Mouse (Mus musculus): ENCODE data around the gene Dexi. TPM values are rescaled to one million over a fixed set of nuclear protein-coding genes. Genes with fewer than 3 reads are reported as not detected.
A peak's percentile ranks its signal among the peaks of the same experiment; 100 is the strongest.

Gene Dexi
- polyA plus RNA-seq, 1 experiment: 18.1 TPM

GRCm38 (mm10) chr16:10542266-10542665, 588 bp downstream of the Dexi start:
- H3K4me1 ChIP-seq (ENCODE audit: control insufficient read depth, insufficient read depth, low read length): peaks cover 17% of the 10 kb centered on the region
- H3K27ac ChIP-seq (ENCODE audit: insufficient read depth, low read depth, low read length): no peak overlapping the region

GRCm38 (mm10) chr16:10541598-10541930, 1.3 kb downstream of the Dexi start:
- TF ChIP-seq CTCF (IDR thresholded peaks at IDR 0.05; ENCODE audit: low read depth, low read length) (no peak), POLR2A (IDR thresholded peaks at IDR 0.05; ENCODE audit: borderline replicate concordance, low read depth, low read length) (no peak)
- H3K27ac ChIP-seq (ENCODE audit: insufficient read depth, low read depth, low read length): no peak overlapping the region
- H3K4me1 ChIP-seq (ENCODE audit: control insufficient read depth, insufficient read depth, low read length): peaks cover 13% of the 10 kb centered on the region
- peak overlapping the region; percentile 86 for H3K4me3 ChIP-seq (ENCODE audit: insufficient read depth, low read length)

More at GRCm38 (mm10) chr16:10542266-10542665, 588 bp downstream of the Dexi start:
- TF ChIP-seq POLR2A (IDR thresholded peaks at IDR 0.05; ENCODE audit: borderline replicate concordance, low read depth, low read length): no peak
- TF ChIP-seq CTCF (IDR thresholded peaks at IDR 0.05; ENCODE audit: low read depth, low read length): no peak
- H3K4me3 ChIP-seq (ENCODE audit: insufficient read depth, low read length): peak overlapping the region; percentile 86

DNA sequence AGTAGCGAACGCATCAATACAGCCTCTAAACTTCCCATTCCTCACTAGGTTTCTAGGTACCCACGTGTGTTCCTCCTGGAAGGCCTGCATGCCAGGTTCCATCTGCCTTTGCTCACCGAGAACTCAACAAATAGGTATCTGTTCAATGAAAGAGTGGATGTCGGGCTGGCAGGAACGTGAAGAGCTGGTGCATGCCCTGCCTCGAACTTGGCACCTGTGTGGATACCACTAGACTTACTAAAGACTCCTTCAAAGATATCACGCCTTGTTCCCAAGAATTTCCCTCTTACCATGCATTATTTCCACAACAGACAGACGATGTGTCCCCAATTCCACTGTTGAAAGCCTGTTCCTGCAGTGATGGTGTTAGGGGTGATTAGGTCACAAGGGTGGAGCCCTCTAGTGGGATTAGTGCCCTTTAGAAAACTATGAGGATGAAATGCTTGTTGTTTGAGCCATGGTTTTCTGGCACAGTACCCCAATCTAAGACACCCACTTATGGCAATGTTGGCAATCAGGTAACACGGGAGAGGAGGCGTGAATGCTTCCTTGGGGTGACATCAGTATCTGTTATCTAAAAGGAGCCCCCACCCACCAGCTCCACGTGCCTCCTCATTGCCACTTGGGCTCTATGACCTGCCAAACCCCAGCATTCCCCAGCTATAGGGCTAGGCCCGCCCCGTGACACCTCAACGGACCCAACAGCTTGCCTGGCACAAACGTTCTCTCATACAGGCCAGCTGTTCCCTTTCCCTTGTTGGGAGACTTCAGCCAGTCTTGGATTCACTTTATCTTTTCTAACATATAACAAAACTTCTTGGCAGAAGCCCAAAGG, 1.9 kb downstream of the Dexi start:
- H3K27ac ChIP-seq (ENCODE audit: insufficient read depth, low read depth, low read length): no peak overlapping the region
- no peak for TF ChIP-seq CTCF (IDR thresholded peaks at IDR 0.05; ENCODE audit: low read depth, low read length)
- TF ChIP-seq POLR2A (IDR thresholded peaks at IDR 0.05; ENCODE audit: borderline replicate concordance, low read depth, low read length): no peak

DNA sequence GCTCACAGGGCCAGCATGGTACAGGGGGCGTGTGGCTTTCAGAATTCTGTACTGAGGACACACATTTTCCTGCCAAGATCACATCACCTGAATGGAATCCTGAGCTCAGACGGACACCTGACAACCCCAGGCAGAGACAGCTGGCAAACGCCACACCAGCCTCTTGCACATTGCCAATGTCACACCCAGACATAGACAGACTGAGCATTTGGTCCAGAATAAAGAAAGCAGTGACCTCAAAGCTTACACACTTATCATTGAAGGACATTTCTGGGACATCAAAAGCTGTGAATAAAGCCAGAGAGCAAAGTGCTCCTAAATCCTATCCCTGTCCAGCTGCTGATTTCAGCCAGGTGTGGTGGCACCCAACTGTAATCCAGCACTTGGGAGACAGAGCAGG, 5.9 kb downstream of the Dexi start:
- peaks cover 10% of the 10 kb centered on the region for H3K4me1 ChIP-seq (ENCODE audit: control insufficient read depth, insufficient read depth, low read length)
- H3K27ac ChIP-seq (ENCODE audit: insufficient read depth, low read depth, low read length): no peak overlapping the region
- H3K4me3 ChIP-seq (ENCODE audit: insufficient read depth, low read length): no peak overlapping the region
- no peak for TF ChIP-seq CTCF (IDR thresholded peaks at IDR 0.05; ENCODE audit: low read depth, low read length)
- TF ChIP-seq POLR2A (IDR thresholded peaks at IDR 0.05; ENCODE audit: borderline replicate concordance, low read depth, low read length): no peak

More for the DNA sequence above, 1.9 kb downstream of the Dexi start:
- Histone ChIP-seq H3K4me3 (ENCODE audit: insufficient read depth, low read length) (peak overlapping the region; percentile 86; the same call in 1 of the 2 replicates), H3K4me1 (ENCODE audit: control insufficient read depth, insufficient read depth, low read length) (peaks cover 12% of the 10 kb centered on the region)

GRCm38 (mm10) chr16:10536323-10536722, 6.5 kb downstream of the Dexi start:
- Histone ChIP-seq H3K4me1 (ENCODE audit: control insufficient read depth, insufficient read depth, low read length) (peaks cover 4% of the 10 kb centered on the region), H3K4me3 (ENCODE audit: insufficient read depth, low read length) (no peak overlapping the region), H3K27ac (ENCODE audit: insufficient read depth, low read depth, low read length) (no peak overlapping the region)
- no peak for TF ChIP-seq CTCF (IDR thresholded peaks at IDR 0.05; ENCODE audit: low read depth, low read length)
- no peak for TF ChIP-seq POLR2A (IDR thresholded peaks at IDR 0.05; ENCODE audit: borderline replicate concordance, low read depth, low read length)

- TF ChIP-seq CTCF (IDR thresholded peaks at IDR 0.05; ENCODE audit: low read depth, low read length): no peak
- TF ChIP-seq POLR2A (IDR thresholded peaks at IDR 0.05; ENCODE audit: borderline replicate concordance, low read depth, low read length): no peak
- Histone ChIP-seq H3K27ac (ENCODE audit: insufficient read depth, low read depth, low read length) (no peak overlapping the region), H3K4me1 (ENCODE audit: control insufficient read depth, insufficient read depth, low read length) (no peaks in the 10 kb centered on the region; the same call in 1 of the 2 replicates), H3K4me3 (ENCODE audit: insufficient read depth, low read length) (no peak overlapping the region)
These were observed 8.3 kb downstream of the Dexi start for GRCm38 (mm10) chr16:10534567-10534966.

DNA sequence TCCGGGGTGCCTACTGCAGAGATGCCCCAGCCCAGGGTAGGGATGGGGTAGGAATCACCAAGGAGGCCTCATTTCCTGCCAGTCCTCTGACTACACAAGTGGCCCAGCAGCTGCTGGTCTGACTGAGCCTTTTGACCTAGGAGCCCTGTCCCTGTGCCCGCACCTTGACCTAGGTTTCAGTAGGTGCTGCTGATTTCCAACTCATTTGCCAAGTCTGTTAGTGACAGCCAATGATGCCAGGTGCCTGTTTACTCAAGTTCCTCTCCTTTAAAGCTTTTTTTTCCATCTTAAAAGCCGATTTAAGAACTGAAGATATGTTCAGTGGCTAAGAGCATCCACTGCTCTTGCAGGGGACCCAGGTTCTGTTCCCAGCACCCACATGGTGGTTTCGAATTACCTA, 9.1 kb downstream of the Dexi start:
- no peak overlapping the region for H3K27ac ChIP-seq (ENCODE audit: insufficient read depth, low read depth, low read length)
- H3K4me3 ChIP-seq (ENCODE audit: insufficient read depth, low read length): no peak overlapping the region
- TF ChIP-seq CTCF (IDR thresholded peaks at IDR 0.05; ENCODE audit: low read depth, low read length) (no peak), POLR2A (IDR thresholded peaks at IDR 0.05; ENCODE audit: borderline replicate concordance, low read depth, low read length) (no peak)
- H3K4me1 ChIP-seq (ENCODE audit: control insufficient read depth, insufficient read depth, low read length): no peaks in the 10 kb centered on the region; the same call in 1 of the 2 replicates

DNA sequence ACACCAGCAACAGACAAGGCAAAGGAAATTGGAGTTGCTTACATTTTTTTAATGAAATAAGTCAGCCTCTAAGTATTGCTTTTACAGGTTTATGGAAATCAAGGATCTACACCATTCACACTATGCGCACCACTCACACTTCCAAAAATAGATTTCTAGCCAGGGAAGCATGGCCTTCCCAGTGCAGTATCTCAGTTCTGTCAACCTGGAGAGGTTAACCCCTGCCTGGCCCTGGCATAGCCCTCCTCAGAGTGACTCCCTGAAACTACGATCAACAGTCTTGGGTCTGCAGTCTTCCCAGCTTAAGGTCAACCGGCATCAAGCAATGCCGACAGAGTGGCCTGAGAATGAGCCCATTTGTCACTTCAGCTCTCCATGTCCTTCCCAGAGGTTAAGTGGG, 12.7 kb downstream of the Dexi start:
- H3K4me3 ChIP-seq (ENCODE audit: insufficient read depth, low read length): no peak overlapping the region
- TF ChIP-seq CTCF (IDR thresholded peaks at IDR 0.05; ENCODE audit: low read depth, low read length) (no peak), POLR2A (IDR thresholded peaks at IDR 0.05; ENCODE audit: borderline replicate concordance, low read depth, low read length) (no peak)
- H3K27ac ChIP-seq (ENCODE audit: insufficient read depth, low read depth, low read length): no peak overlapping the region
- H3K4me1 ChIP-seq (ENCODE audit: control insufficient read depth, insufficient read depth, low read length): no peaks in the 10 kb centered on the region

- no peaks in the 10 kb centered on the region for H3K4me1 ChIP-seq (ENCODE audit: control insufficient read depth, insufficient read depth, low read length)
- no peak overlapping the region for H3K27ac ChIP-seq (ENCODE audit: insufficient read depth, low read depth, low read length)
- H3K4me3 ChIP-seq (ENCODE audit: insufficient read depth, low read length): no peak overlapping the region
- TF ChIP-seq CTCF (IDR thresholded peaks at IDR 0.05; ENCODE audit: low read depth, low read length) (no peak), POLR2A (IDR thresholded peaks at IDR 0.05; ENCODE audit: borderline replicate concordance, low read depth, low read length) (no peak)
These were observed 14.5 kb downstream of the Dexi start for GRCm38 (mm10) chr16:10528382-10528781.

DNA sequence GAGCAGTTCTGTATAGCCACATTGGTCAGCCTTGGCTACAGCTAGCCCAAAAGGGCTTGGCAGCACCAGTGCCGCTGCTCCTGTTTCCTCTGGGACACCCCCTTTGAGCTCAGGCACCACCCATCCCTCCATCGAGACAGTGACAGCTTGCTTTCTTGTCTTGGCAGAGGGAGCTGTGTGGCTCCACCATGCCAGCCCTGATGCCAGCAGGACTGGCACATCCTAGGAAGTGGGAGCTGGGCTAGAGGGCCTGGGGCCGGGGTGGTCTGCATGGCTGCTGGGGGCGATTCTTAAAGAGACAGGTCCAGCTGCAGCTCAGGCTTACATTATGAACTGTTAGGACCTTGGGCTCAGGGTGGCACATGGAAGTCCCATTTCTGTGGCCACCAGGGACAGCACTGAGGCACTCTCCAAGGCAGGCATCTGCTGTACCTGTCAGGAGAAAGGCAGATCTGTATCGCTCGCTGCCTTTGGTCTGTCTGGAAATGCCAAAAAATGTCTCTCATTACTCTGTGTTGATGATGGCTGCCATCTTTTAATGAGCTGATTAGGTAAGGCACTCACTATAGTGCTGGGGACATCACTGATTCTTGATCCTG, 15.7 kb downstream of the Dexi start:
- Histone ChIP-seq H3K4me1 (ENCODE audit: control insufficient read depth, insufficient read depth, low read length) (no peaks in the 10 kb centered on the region), H3K27ac (ENCODE audit: insufficient read depth, low read depth, low read length) (no peak overlapping the region), H3K4me3 (ENCODE audit: insufficient read depth, low read length) (no peak overlapping the region)
- TF ChIP-seq CTCF (IDR thresholded peaks at IDR 0.05; ENCODE audit: low read depth, low read length) (no peak), POLR2A (IDR thresholded peaks at IDR 0.05; ENCODE audit: borderline replicate concordance, low read depth, low read length) (no peak)

Data from bone marrow macrophage, adult 2 months (primary cell).